Mouse (Mus musculus) ovary, postnatal 36 days (tissue): ENCODE results near the gene Eps8l3.
"Not testable (repeated sequence)": the region's sequence is repeated elsewhere in the genome, so short reads cannot be mapped to it uniquely, and the experiment has no call there.

ENCODE experiments used
- DNase-seq: peaks from one replicate; pipeline ENCODE4 v3.0.0; 2022; ENCODE audit warnings: low spot score, mixed read lengths

Eps8l3 gene

DNA sequence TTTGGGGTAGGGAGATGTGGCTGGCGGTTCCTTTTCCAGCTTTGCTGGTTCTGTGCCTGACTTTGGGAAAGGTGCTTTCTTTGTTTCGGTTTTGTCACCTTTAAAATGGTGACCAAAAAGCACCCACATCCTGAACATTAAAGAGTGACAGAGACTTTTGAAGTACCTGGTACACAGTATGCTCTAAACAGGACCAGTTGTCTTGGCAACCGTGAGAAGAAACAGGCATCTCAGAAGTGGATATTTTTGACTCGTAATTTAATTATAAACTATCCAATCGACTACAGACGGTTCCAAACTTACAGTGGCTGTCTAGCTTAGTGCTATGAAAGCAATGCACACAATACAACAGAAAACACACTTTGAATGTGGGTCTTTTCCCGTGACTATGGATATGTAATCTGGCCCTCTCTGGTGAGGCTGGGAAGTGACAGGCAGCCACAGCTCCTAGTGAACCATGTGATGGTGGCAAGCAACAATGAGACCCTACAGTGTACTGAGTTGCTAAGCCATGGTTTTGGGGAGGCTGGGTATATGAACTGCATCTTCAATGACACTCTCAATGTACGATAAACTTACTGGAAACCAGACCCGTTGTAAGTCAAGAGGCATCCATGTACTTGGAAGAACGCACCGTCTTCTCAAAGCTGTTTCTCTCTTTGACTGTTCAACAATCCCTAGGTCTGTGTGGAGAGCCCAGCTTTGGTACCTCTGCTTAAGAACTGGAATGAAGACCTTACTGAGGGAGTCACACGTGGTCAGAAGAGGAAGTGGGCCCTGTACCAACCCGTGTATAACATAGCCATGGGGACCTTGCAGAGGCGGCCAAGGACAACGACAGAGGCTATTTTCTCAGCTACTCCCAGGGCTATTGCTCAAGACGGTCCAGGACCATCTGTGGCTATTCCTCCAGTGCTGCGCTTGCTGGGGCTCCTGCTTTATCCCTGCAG, 23.5 kb upstream of the Eps8l3 start:
- DNase-seq = no peak

DNA sequence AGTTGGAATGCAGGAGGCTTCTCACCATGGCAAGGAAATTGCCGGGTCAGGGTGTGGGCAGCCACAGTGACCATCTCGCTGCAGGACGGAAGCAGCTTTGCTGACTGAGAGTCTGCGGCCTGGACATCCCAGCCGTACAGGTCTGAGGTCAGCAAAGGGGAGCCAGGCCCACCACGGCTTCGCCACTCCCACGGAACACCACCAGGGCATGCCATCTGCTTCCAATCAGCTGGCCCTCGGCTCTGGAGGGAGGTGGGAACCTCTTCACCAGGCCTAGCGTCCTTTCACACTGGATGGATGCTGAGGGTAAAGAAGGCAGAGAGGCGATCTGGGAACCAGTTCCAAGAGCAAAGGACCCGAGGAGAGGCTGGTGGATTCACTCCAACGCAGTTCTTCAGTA, 21.7 kb upstream of the Eps8l3 start:
- DNase-seq = no peak

DNA sequence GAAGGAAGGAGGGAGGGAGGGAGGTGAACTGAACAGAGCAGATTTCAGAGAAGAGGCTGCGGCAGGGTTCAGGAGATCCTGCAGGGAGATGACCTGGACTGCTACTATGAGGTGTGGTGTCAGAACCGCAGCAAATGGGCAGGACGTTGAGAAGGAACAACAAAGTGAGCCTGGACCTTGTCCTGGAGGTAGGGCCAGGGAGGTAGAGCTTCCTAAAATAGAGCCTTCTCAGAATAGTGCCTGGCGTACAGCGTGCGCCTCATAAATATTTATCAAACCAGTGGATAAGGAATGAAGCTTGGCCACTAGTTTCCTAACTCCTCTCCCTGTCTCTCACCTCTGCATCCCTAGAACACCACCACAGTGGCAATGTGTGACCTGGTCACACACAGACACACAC, 19.4 kb upstream of the Eps8l3 start:
- DNase-seq = no peak

DNA sequence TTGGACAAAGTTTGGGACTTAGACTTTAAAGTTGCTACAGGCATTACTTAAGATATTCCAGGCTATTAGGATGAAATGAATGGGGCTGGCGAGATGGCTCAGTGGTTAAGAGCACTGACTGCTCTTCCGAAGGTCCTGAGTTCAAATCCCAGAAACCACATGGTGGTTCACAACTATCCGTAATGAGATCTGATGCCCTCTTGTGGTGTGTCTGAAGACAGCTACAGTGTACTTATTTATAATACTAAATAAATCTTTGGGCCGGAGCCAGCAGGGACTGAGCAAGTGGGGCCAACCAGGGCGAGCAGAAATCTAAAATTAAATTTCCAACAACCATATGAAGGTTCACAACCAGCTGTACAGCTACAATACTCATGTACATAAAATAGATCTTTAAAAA, 15.5 kb upstream of the Eps8l3 start:
- DNase-seq = not testable (repeated sequence)

DNA sequence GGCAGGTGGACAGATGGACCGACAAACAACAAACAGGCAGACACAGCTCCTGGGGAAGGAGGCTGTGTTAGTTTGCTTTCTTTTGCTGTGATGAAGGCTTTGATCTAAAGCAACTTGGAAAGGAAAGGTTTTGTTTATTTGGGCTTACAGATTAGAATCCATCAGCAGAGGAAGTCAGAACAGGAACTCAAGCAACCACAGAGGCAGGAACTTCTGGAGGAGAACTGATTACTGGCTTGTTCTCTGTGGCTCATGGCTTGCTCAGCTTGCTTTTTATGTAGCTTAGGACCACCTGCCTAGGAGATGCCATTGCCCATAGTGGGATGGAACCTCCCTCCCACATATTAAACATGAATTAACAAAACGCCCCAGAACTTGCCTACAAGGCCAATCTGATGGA, 14.6 kb upstream of the Eps8l3 start:
- no peak for DNase-seq

DNA sequence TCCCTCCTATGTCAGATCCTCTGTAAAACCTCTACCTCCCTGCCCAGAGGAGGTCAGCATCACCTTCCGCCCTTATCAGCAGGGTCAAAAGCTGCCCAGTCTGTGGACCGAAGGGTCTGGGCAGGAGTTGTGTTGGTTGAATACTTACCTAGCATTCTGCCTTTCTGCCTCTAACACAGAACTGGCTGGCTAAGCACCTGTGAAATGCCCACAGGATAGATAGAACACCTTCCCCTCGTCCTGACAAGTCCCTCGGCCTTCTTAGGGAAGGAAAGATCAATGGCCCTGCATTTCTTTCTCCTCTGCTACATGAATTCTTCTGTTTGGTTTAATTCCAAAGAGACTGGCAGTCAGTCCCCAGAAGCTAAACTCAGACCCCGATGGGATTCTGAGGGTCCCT, 13.6 kb upstream of the Eps8l3 start:
- DNase-seq = no peak

DNA sequence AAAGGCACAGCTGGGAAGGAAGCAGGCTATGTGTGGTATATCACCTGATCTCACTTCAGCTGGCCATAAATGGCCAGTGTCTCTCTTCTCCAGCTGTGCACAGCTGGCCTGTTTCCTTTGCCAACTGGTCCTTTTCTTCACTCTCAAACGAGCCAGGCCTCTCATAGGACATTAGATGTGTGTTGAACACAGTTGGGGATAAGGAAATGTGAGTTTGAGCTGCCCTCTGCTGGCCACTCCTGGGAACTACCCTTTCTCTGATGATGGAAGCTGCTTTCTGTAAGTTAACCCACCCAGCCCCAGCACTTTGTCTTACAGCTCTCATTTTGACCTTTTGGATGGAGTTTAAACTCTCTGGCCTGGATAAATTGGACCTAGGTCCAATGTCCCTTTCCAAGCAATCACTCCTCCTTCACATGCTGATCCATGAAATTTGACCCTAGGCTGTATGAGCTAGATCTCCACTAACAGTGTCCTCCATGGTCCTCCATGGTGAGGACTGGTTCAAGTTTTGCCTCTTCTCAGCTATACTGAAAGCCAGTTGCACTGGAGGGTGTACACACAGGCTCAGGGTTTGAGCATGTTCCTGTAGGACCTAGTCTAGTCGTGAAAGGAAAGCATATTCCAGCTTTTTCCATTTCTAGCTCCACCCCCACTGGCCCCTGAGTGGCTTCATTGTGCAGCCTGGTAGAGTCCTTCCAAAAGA, 13.0 kb upstream of the Eps8l3 start:
- DNase-seq = peak; percentile 82

DNA sequence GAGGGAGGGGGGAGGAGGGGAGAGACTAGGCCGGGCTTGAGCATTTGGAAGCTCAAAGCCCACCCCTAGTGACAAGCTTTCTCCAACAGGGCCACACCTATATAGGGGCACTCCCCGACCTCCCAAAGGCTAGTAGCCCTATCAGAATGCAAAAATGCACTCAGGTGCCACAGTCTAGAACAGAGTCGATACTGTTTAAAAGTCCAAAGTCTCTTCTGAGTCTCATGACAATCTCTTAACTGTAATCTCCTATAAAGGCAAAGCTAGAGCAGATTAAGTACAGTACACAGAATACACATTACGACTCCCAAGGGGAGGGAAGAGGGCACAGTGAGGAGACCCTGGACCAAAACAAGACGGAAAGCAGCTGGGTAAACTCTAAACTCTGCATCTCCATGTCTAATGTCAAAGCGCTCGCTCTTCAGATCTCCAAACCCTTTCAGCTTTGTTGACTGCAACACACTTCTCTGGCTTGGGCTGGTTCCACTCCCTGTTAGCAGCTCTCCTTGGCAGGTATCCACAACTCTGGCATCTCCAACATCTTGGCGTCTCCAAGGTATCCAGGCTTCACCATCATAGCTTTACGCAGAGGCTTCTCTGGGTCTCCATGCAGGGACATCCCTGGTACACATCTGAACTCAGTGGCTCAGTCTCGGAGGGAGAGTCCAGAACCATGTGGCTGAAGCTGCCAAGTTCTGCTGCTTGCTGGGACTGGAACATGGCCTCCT, 11.5 kb upstream of the Eps8l3 start:
- DNase-seq = no peak

DNA sequence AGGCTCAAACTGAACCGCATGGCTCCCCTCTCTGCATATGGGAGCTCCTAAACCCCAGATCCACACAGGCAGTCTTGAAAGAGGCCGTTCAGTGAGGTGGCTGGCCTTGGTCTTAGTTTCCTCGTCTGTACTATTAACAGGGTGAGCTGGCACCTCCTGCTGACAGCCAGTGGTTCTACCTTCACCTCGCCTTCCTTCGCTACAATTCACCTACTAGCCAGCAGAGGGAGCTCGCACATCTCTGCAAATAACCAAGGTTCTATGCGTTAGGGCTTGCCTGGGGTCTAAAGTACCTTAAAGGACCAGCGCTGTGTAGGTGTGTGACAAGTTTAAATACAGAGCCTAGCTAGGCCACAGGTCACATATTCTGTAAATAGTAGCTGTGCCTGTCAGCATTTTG, 9.9 kb upstream of the Eps8l3 start:
- DNase-seq = peak; percentile 80

DNA sequence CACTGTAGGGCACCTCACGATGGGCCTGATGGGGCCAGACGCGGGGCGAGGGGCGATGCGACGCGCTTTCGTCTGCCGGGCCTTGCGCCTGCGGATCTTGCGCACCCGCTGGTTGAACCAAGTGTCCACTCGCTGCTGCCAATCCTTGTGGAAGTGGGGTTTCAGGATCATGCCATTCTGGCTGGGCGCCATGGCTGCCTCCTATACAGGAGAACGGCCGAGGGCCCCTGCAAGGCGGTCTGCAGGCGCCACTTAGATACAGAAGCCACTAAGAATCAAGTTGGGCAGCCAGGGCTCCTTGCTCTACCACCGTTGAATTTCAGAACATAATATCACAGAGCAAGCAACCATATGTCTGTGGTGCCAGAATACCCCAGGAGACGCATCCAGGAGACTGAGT, 8.6 kb upstream of the Eps8l3 start:
- no peak for DNase-seq

DNA sequence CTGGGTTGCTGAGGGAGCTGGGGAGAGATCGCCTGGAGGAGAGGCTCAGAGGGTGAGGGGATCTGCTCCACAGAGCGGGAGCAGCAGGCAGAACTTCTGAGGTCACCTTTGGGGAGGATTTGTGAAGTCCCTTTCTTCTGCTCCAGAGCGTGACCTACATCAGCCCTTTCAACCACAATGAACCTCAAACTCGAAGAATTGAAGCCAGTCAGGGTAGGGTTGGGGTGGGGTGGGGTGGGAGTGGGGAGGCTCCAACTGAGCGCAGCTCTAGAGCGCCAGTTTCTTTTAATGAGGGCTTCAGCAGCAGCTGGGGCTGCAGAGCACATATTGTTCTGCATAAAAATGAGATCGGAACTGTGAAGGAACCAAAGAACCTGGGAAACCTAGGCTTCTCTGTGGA, 7.9 kb upstream of the Eps8l3 start:
- no peak for DNase-seq

DNA sequence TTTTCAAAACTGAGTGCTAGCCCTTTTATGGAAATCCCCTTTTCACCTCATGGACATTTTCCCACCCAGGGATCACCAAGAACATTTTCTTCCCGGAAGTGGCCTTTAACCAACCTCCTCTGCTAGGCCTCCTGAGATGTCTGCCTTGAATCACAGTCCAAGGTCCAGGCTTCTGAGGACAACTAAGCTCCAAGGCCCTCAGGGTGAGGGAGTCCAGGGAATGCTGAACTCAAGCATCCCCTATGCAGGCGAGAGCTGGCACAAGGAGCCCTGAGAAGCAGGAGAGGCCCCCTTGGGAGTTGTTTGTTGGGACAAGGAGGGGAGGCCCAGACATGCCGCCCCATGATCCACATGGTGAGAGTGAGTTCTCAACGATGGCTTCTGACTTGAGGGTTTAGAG, 7.1 kb upstream of the Eps8l3 start:
- no peak for DNase-seq

DNA sequence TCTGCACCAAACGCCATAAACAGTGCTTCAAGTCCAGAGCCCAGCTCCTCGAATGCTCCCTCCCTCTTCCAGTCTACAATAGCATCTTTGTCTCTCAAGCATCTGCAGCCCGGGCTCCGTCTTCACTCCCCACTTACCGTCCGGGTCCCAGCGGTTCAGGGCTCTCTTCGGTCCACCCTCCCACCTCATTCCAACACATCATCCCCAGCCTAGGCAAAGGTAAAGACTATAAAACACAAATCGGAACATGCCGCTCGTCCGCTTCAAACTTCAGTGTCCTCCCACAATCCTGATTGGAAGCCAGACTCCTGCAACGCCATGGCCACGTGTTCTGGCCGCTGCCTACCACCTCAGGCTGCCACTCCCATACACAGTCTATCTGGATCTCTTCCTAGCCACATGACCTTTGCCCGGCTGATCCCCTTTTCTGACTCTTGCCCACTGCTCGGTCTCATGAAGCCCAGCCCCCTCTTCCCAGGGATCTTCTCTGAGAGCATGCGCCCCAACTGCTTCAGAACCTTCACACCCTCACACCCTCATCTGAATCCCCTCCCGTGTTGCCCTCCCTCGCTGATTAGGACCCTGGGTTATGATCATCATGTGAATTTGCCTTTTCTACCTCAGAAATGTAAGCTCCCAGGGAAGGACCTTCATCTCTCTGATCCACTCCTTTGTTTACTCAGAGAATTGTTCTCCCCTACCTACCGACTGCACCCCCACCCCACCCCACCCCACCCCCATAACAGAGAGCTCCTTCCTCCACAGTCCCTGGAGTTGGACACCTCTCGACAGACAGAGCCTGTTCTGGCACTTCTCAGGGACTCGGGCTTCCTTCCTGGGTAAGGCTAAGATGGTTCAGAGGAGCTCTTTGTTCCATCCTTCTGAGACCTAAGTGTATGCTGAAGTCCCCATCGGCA, 3.4 kb upstream of the Eps8l3 start:
- DNase-seq = no peak

DNA sequence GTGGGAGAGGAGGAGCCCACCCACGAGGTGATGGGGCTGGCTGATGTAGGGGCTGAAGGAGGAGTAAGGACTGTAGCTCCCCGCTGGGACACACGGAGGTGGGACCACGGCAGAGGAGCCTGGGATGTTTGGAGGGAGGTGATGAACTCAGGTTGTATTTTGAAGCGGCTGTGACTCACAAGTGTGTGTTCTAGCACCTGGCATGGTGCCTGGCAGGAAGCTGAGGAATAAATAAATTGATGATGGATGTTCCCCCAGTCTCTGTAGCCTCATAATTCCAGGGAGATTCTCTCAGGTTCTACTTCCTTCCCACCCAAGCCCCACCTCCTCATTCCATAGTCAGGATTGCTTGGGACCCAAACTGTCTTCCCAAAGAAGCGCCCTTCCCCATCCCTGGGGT, 1.8 kb upstream of the Eps8l3 start:
- no peak for DNase-seq

DNA sequence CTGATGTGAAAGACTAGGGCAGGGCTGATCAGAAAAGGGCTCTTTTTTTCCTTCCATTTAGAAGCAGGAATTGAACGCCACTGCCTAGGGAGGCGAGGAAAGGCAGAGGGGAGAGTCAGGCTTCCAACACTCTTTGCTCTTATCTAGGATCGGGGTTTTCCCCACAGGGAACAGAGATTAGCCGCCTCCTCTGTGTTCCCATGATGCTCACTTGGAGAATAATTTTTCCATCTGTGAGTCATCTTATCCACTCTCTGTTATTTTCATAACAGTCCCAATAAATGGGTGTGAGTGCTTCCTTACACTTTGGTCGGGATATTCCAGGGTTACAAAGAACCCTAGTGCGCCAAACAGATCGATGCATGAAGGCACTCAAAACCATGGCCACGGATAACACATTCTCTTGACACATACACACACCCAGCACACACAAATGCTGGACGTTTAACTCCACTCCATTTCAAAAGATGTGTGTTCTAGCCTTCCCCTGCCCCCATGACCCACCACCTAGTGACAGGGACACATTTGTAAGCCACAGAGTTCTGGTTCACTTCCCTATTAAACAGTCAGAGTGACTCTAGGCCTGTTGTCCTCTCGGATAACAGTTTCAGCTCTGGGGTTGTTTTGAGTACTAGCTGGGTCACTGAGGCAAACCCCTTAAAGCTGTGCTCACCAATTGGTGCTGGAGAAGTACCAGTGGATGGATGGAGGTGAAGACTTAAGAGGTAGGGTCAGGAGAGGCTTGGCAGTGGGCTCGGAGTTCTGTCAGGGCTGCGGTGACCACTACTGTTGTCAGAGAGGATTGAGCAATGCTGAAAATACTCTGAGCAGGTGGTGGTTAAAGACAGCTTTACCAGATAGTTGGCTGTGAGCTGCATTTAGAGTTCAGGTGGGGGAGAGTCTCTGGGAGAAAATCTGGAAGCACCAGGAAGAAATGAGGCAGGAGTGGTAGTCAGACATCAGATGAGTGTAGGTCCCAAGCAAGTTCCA, 1.0 kb downstream of the Eps8l3 start:
- DNase-seq = no peak

DNA sequence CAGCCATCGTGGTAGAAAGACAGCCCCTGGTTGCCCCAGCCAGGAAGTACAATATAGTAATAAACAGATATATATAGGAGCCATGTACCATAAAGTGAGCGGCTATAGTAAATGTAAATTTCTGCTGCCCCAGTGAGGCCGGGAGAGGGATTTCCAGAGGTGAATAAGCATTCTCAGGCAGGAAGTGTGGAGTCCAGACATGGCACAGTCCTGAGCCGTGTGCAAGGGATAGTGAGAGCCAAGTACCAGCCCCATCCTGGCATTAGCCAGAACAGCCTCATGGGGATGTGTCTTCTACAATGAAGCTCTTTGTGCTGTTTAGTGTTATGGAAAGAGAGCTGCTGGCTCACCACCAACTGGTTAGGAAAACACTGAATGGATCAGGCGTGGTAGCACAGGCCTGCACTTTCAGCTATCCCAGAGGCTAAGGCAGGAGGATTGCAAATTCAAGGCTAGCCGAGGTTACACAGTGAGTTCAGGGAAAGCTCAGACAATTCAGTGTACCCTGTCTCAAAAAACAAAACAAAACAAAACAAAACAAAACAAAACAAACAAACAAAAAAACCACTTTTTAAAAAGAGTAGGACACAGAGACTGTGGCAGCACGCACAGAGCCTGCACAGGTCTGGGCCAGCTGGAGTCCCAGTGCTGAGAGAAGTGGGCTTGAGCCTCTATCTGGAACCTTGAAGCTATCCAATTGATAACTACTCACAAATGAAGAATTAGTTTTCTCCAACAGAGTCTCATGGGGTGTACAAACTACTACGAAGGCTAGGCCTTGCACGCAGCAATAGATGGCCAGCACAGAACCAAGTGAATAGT, 10.9 kb downstream of the Eps8l3 start:
- DNase-seq = no peak

DNA sequence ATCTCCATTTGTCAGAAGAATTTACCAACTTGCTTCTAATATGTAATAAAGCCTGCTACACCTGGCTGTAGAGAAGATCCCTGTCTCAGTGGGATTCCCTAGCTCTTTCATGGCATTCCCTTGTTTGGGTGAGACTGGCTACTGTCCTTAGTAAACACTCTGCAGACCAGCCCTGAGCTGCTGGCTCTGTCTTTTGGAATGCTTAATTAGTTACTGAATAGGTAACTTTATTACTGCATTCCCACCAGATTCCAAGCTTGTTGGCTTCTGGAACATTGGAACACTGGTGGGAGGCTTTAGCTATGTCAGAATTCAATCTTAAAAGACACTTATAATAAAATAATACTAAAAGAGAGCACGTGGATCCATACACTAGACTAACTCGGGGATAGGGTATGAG, 12.2 kb downstream of the Eps8l3 start:
- DNase-seq = not testable (repeated sequence)

DNA sequence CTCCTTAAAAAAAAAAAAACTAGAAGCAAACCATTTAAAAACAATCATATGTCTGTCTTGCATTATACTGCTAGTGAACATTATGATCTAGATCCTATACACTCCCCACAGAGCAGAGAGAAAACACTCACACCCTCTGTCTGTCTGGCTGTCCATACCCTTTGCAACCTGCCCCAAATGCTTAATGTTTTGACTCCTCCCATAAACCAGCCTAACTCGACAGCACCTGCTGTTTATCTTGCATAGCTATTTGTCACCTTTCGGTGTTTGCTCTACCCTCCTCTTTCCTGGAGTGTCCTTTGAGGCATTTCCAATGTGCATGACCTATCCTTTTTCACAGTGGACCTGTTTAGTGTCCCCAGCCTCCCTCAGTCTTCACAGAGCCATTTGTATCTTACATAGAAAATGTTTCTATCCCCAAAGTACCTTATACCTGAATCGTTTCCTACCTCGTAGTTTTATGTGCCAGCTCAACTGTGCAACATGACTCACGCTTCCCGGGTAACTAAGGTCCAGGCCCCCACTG, 18.2 kb downstream of the Eps8l3 start:
- DNase-seq = no peak
